Mouse (Mus musculus) neural tube, embryonic 12.5 days (tissue): Measurements from ENCODE around the gene Arhgap10. TPM values are rescaled to one million over a fixed set of nuclear protein-coding genes. Genes with fewer than 3 reads are reported as not detected.
A peak's percentile ranks its signal among the peaks of the same experiment; 100 is the strongest.

Experiments used
- ATAC-seq: fragments of 200-750 bp; cut with Nextera tagmentation; 2 replicates; pipeline ENCODE4 v1.8.0; 2017; ENCODE audit warnings: low read depth, mild to moderate bottlenecking, moderate TSS enrichment, moderate library complexity; ENCODE audit not compliant: low FRiP score
- H3K27ac ChIP-seq: fragments of 300-500 bp; sonication (generic); 2 replicates; pipeline ENCODE4 v1.5.1; 2016
- H3K27me3 ChIP-seq: fragments of 300-500 bp; sonication (generic); replicated peaks from 2 replicates; pipeline ENCODE4 v1.6.1; 2016; ENCODE audit warnings: mild to moderate bottlenecking
- H3K36me3 ChIP-seq: fragments of 300-500 bp; sonication (generic); 2 replicates; pipeline ENCODE4 v1.6.1; 2016; ENCODE audit warnings: mild to moderate bottlenecking
- H3K4me1 ChIP-seq: fragments of 300-500 bp; sonication (generic); 2 replicates; pipeline ENCODE4 v1.6.1; 2016
- H3K4me2 ChIP-seq: fragments of 300-500 bp; sonication (generic); replicated peaks from 2 replicates; pipeline ENCODE4 v1.6.1; 2016; ENCODE audit warnings: mild to moderate bottlenecking
- H3K4me3 ChIP-seq: fragments of 300-500 bp; sonication (generic); 2 replicates; pipeline ENCODE4 v1.5.1; 2016
- H3K9ac ChIP-seq: fragments of 300-500 bp; sonication (generic); 2 replicates; pipeline ENCODE4 v1.6.1; 2016; ENCODE audit warnings: mild to moderate bottlenecking
- H3K9me3 ChIP-seq: fragments of 300-500 bp; sonication (generic); 2 replicates; pipeline ENCODE4 v1.6.1; 2016; ENCODE audit warnings: mild to moderate bottlenecking
- WGBS: fragments of 180-500 bp; shearing (Covaris S2); methylation state at CpG from one replicate; pipeline ENCODE4 v1.1.7; 2016; 5-methylcytosine and 5-hydroxymethylcytosine counted together
- polyA plus RNA-seq: library from polyadenylated mRNA; unstranded; fragments of >200 nt; fragmentation: Nextera tagmentation; extraction: Ambion mirVana; gene quantifications from 2 replicates; pipeline ENCODE4 v1.2.1, GENCODE M21; 2016

The Arhgap10 gene
- polyA plus RNA-seq, 1 experiment from 2014 or later: 12.6 TPM

DNA sequence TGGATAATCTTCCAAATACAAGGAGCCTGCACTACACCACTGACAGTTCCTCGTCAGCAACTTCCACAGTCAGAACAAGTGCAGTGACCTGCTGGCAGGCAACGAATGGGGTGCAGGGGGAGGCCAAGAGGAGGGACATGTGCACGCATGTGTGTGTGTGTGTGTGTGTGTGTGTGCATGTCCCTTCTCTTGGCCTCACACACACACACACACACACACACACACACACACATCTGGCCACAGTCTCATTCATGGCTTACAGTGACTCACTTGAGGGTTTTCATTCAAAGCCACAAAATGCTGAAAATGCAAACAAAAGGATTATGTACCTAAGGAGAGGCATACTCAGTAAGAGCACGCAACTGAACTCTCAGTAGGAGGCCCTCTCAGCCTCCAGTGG lies 84.5 kb downstream of the Arhgap10 start:
- Histone ChIP-seq H3K27me3 (no peaks in the 10 kb centered on the region), H3K4me1 (peaks cover 16% of the 10 kb centered on the region), H3K27ac (no peak overlapping the region), H3K9ac (no peak overlapping the region), H3K9me3 (no peaks in the 10 kb centered on the region), H3K4me2 (no peak overlapping the region), H3K4me3 (no peak overlapping the region), H3K36me3 (no peaks in the 10 kb centered on the region)
- no peak for ATAC-seq
- 43% methylated on average over 4 of the region's 4 CpGs for WGBS

- Histone ChIP-seq H3K9ac (no peak overlapping the region), H3K4me2 (no peak overlapping the region), H3K4me1 (peaks cover 11% of the 10 kb centered on the region), H3K9me3 (no peaks in the 10 kb centered on the region), H3K4me3 (no peak overlapping the region), H3K27ac (no peak overlapping the region), H3K27me3 (no peaks in the 10 kb centered on the region), H3K36me3 (no peaks in the 10 kb centered on the region)
- no peak for ATAC-seq
- WGBS: 61% methylated on average over 10 of the region's 10 CpGs
Observed at GRCm38 (mm10) chr8:77432726-77433125, 85.0 kb downstream of the Arhgap10 start.

- Histone ChIP-seq H3K4me3 (no peak overlapping the region), H3K9me3 (no peaks in the 10 kb centered on the region), H3K27me3 (no peaks in the 10 kb centered on the region), H3K9ac (no peak overlapping the region), H3K36me3 (no peaks in the 10 kb centered on the region), H3K27ac (no peak overlapping the region), H3K4me1 (peaks cover 10% of the 10 kb centered on the region; the same call in 1 of the 2 replicates), H3K4me2 (no peak overlapping the region)
- 83% methylated on average over 4 of the region's 4 CpGs for WGBS
- ATAC-seq: no peak
Observed at GRCm38 (mm10) chr8:77428420-77428819, 89.3 kb downstream of the Arhgap10 start.

DNA sequence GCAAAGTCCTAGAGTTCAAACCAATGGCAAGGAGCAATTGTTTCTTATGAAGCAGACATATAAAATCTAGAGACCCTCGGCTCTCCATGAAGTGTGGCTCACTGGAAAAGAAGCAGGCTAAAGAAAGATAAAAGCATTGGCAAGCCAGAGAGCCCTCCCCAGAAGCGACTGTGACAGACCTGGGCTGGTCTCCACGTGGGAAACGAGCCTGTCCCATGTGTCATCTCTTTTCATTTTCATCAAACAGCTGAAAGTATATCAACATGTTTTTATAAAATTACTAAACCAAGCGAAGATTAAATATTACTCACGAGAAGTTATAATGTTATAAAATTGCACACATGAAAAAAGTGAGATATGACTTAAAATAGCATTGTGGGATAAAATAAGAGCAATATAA lies 89.7 kb downstream of the Arhgap10 start:
- Histone ChIP-seq H3K4me2 (no peak overlapping the region), H3K4me1 (peaks cover 8% of the 10 kb centered on the region; the same call in 1 of the 2 replicates), H3K9ac (no peak overlapping the region), H3K27me3 (no peaks in the 10 kb centered on the region), H3K9me3 (no peaks in the 10 kb centered on the region), H3K27ac (no peak overlapping the region), H3K4me3 (no peak overlapping the region), H3K36me3 (no peaks in the 10 kb centered on the region)
- WGBS: 76% methylated on average over 6 of the region's 6 CpGs
- ATAC-seq: no peak

- Histone ChIP-seq H3K27me3 (no peaks in the 10 kb centered on the region), H3K9me3 (no peaks in the 10 kb centered on the region), H3K4me2 (no peak overlapping the region), H3K4me3 (no peak overlapping the region), H3K27ac (no peak overlapping the region), H3K4me1 (0 out of 2 replicates have a peak, but pooled peaks cover 2% of the 10 kb centered on the region), H3K36me3 (no peaks in the 10 kb centered on the region), H3K9ac (no peak overlapping the region)
- 86% methylated on average over 9 of the region's 9 CpGs for WGBS
- ATAC-seq: no peak
Observed at GRCm38 (mm10) chr8:77427438-77427837, 90.3 kb downstream of the Arhgap10 start.

DNA sequence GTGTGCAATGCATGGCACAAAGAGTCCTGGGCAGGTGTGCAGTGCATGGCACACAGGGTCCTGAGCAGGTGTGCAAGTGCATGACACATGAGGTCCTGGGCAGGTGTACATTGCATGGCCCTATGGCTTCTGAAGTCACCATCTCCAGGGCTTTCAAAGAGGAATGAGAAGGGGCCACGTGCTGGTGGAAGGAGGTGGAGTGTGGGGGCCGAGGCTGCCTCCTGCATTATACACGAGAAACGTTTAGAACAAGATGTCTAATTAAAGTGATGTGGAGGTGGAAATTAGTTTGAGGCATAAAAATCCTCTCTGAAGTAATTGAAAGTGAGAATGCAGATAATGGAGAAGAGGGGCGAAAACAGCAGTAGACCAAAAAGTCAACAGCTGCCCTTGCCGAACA lies 93.9 kb downstream of the Arhgap10 start:
- H3K9ac ChIP-seq: no peak overlapping the region
- 86% methylated on average over 5 of the region's 6 CpGs for WGBS
- H3K27ac ChIP-seq: no peak overlapping the region
- no peak for ATAC-seq
- H3K4me2 ChIP-seq: no peak overlapping the region
- H3K27me3 ChIP-seq: no peaks in the 10 kb centered on the region
- H3K36me3 ChIP-seq: no peaks in the 10 kb centered on the region
- H3K4me3 ChIP-seq: no peak overlapping the region
- no peaks in the 10 kb centered on the region for H3K4me1 ChIP-seq
- no peaks in the 10 kb centered on the region for H3K9me3 ChIP-seq

- H3K9ac ChIP-seq: no peak overlapping the region
- ATAC-seq: no peak
- H3K36me3 ChIP-seq: no peaks in the 10 kb centered on the region
- no peak overlapping the region for H3K4me2 ChIP-seq
- no peaks in the 10 kb centered on the region for H3K27me3 ChIP-seq
- no peak overlapping the region for H3K4me3 ChIP-seq
- no peaks in the 10 kb centered on the region for H3K4me1 ChIP-seq
- no peaks in the 10 kb centered on the region for H3K9me3 ChIP-seq
- no peak overlapping the region for H3K27ac ChIP-seq
- 89% methylated on average over 15 of the region's 15 CpGs for WGBS
Observed at GRCm38 (mm10) chr8:77422632-77423252, 95.0 kb downstream of the Arhgap10 start.

- Histone ChIP-seq H3K9me3 (no peaks in the 10 kb centered on the region), H3K4me3 (no peak overlapping the region), H3K4me2 (no peak overlapping the region), H3K27ac (no peak overlapping the region), H3K27me3 (no peaks in the 10 kb centered on the region), H3K4me1 (no peaks in the 10 kb centered on the region), H3K36me3 (no peaks in the 10 kb centered on the region), H3K9ac (no peak overlapping the region)
- ATAC-seq: no peak
- 88% methylated on average over 13 of the region's 13 CpGs for WGBS
Observed at GRCm38 (mm10) chr8:77421596-77421995, 96.2 kb downstream of the Arhgap10 start.

DNA sequence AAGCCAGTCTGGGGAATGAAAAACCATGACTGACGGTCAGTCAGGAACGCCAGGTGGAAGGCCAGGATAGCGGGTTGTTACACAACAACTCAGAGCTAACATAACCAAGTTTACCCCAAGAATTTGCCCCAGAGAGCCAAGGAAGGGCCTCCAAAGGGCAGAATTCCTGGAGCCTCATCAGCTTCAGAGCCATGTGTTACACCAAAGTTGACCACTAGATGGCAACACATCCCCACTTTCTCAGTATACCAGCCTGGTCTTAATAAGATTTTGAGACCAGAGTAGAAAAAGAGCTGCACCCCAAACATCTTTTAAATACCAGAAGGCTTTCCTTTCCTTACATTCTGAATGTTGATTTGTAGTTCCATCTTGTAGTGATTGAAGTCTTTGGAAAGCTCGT lies 98.0 kb downstream of the Arhgap10 start:
- Histone ChIP-seq H3K27me3 (no peaks in the 10 kb centered on the region), H3K27ac (no peak overlapping the region), H3K36me3 (no peaks in the 10 kb centered on the region), H3K9me3 (no peaks in the 10 kb centered on the region), H3K4me1 (no peaks in the 10 kb centered on the region), H3K9ac (no peak overlapping the region), H3K4me2 (no peak overlapping the region), H3K4me3 (no peak overlapping the region)
- 57% methylated on average over 4 of the region's 4 CpGs for WGBS
- peak; percentile 46; the same call in 1 of the 2 replicates for ATAC-seq

GRCm38 (mm10) chr8:77416738-77417137 lies 101.0 kb downstream of the Arhgap10 start:
- Histone ChIP-seq H3K9me3 (no peaks in the 10 kb centered on the region), H3K27me3 (no peaks in the 10 kb centered on the region), H3K4me3 (no peak overlapping the region), H3K36me3 (0 out of 2 replicates have a peak, but pooled peaks cover 3% of the 10 kb centered on the region), H3K4me2 (no peak overlapping the region), H3K4me1 (no peaks in the 10 kb centered on the region), H3K9ac (no peak overlapping the region), H3K27ac (no peak overlapping the region)
- no peak for ATAC-seq
- 19% methylated on average over 5 of the region's 5 CpGs for WGBS

GRCm38 (mm10) chr8:77416034-77416433 lies 101.7 kb downstream of the Arhgap10 start:
- Histone ChIP-seq H3K4me2 (no peak overlapping the region), H3K4me3 (no peak overlapping the region), H3K27ac (no peak overlapping the region), H3K36me3 (0 out of 2 replicates have a peak, but pooled peaks cover 3% of the 10 kb centered on the region), H3K9me3 (no peaks in the 10 kb centered on the region), H3K9ac (no peak overlapping the region), H3K4me1 (no peaks in the 10 kb centered on the region), H3K27me3 (no peaks in the 10 kb centered on the region)
- ATAC-seq: no peak
- 80% methylated on average over 4 of the region's 5 CpGs for WGBS

GRCm38 (mm10) chr8:77411262-77411661 lies 106.5 kb downstream of the Arhgap10 start:
- Histone ChIP-seq H3K36me3 (0 out of 2 replicates have a peak, but pooled peaks cover 3% of the 10 kb centered on the region), H3K4me3 (no peak overlapping the region), H3K27me3 (no peaks in the 10 kb centered on the region), H3K27ac (no peak overlapping the region), H3K9ac (no peak overlapping the region), H3K4me2 (no peak overlapping the region), H3K4me1 (no peaks in the 10 kb centered on the region), H3K9me3 (no peaks in the 10 kb centered on the region)
- ATAC-seq: no peak
- whole genome bisulfite sequencing: 96% methylated on average over 15 of the region's 15 CpGs

DNA sequence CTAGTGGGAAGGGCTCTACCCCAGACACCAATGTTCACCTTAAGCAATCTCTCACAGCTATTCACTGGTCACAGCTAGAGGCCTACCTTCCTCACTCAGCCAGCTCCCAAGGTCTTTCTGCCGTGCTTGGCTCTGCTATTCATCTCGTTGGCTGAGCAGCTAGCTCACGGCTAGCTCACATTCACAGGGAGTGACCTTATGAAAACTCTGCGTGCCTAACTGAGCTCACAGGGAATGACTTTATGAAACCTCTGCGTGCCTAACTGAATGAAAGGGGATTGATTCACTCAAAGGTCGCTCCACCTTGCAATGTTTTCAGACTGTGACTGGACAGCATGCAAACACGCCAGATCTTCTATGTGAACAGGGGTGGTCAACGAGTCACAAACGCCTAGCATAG lies 107.4 kb downstream of the Arhgap10 start:
- H3K9me3 ChIP-seq: no peaks in the 10 kb centered on the region
- no peaks in the 10 kb centered on the region for H3K4me1 ChIP-seq
- no peak overlapping the region for H3K4me3 ChIP-seq
- H3K36me3 ChIP-seq: 0 out of 2 replicates have a peak, but pooled peaks cover 3% of the 10 kb centered on the region
- H3K27me3 ChIP-seq: no peaks in the 10 kb centered on the region
- no peak for ATAC-seq
- H3K9ac ChIP-seq: no peak overlapping the region
- 87% methylated on average over 9 of the region's 9 CpGs for WGBS
- no peak overlapping the region for H3K27ac ChIP-seq
- H3K4me2 ChIP-seq: no peak overlapping the region
